Mouse (Mus musculus) intestine, embryonic 16.5 days (tissue): Measurements from ENCODE around the gene Meltf. TPM values are rescaled to one million over a fixed set of nuclear protein-coding genes. Genes with fewer than 3 reads are reported as not detected.

Experiments
- ATAC-seq: fragments of 200-750 bp; cut with Nextera tagmentation; 2 replicates; pipeline ENCODE4 v1.8.0; 2017; ENCODE audit warnings: moderate TSS enrichment, moderate library complexity
- H3K27ac ChIP-seq: fragments of 300-500 bp; sonication (generic); 2 replicates; pipeline ENCODE4 v1.5.1; 2014; ENCODE audit warnings: mild to moderate bottlenecking, low read length
- H3K27me3 ChIP-seq: fragments of 300-500 bp; sonication (generic); replicated peaks from 2 replicates; pipeline ENCODE4 v1.6.1; 2014; ENCODE audit warnings: low read length, control low read depth, mixed read lengths; ENCODE audit not compliant: control insufficient read depth, insufficient read depth
- H3K36me3 ChIP-seq: fragments of 300-500 bp; sonication (generic); 2 replicates; pipeline ENCODE4 v1.6.1; 2014; ENCODE audit warnings: low read length, control low read depth; ENCODE audit not compliant: control insufficient read depth, insufficient read depth
- H3K4me1 ChIP-seq: fragments of 300-500 bp; sonication (generic); 2 replicates; pipeline ENCODE4 v1.6.1; 2014; ENCODE audit warnings: low read length, control low read depth, mixed read lengths; ENCODE audit not compliant: control insufficient read depth, insufficient read depth
- H3K4me2 ChIP-seq: fragments of 300-500 bp; sonication (generic); 2 replicates; pipeline ENCODE4 v1.6.1; 2014; ENCODE audit warnings: low read depth, low read length, control low read depth
- H3K4me3 ChIP-seq: fragments of 300-500 bp; sonication (generic); 2 replicates; pipeline ENCODE4 v1.5.1; 2014; ENCODE audit warnings: mild to moderate bottlenecking, low read length
- H3K9ac ChIP-seq: fragments of 300-500 bp; sonication (generic); 2 replicates; pipeline ENCODE4 v1.6.1; 2014; ENCODE audit warnings: low read depth, low read length
- H3K9me3 ChIP-seq: fragments of 300-500 bp; sonication (generic); 2 replicates; pipeline ENCODE4 v1.6.1; 2016; ENCODE audit warnings: low read length, control low read depth; ENCODE audit not compliant: control insufficient read depth
- WGBS: fragments of 180-500 bp; shearing (Covaris S2); extraction: QIAGEN DNeasy Blood & Tissue Kit; methylation state at CpG from one replicate; pipeline ENCODE4 v1.1.7; 2014; 5-methylcytosine and 5-hydroxymethylcytosine counted together
- polyA plus RNA-seq: library from polyadenylated mRNA; unstranded; fragments of >200 nt; fragmentation: Nextera tagmentation; extraction: Ambion mirVana; gene quantifications from 2 replicates; pipeline ENCODE4 v1.2.1, GENCODE M21; 2015

Gene Meltf
- polyA plus RNA-seq, 1 experiment from 2014 or later, result 106 TPM

DNA sequence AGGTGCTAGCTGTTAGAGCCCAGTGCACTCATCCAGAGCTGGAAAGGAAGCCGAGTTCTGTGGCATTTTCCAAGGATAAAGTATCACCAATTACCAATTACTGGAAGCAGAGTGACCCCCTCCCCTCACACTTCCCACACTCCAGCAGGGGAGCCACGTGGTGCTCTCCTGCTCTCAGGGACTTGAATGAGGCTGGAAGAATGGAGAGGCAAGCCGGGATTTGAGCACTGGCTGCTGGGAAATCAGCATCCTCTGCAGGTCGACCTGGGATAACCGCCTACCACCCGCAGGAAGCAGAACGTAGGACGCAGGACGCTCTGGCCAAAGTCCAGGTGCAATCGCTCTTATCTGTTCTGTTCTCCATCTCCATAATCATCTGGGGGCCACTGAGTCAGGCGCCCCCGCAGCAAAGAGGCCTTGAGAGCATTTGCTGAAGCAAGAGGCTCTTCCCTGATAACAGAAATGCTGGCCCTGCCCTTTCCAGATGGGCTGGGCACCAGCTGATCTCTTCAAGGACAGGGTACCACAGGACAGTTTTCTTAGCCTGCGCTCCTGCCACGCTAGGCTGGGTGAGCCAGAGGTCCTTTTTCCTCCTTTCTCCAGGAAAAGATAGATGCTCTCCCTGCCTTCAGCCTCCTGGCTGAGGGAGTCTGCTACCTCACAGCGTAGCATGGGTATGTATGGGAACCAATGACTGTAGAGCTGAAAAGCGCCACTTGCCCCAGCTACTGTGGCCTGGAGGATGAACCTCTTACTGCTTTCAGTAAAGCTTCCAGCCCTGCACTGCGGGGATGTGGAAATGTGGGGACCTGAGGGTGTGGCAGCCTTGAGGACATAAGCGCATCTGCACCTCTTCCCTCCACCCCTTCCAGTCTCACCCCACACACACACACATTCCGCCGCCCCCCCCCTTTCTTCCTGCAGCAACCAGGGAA, 27.5 kb downstream of the Meltf start:
- H3K4me1 ChIP-seq, result peaks cover 16% of the 10 kb centered on the region
- peak overlapping the region; percentile 76 for H3K27ac ChIP-seq
- peak overlapping the region; percentile 35 for H3K4me3 ChIP-seq
- no peaks in the 10 kb centered on the region for H3K36me3 ChIP-seq
- peak; percentile 80 for ATAC-seq
- H3K27me3 ChIP-seq, result no peaks in the 10 kb centered on the region
- WGBS, result 25% methylated on average over 20 of the region's 20 CpGs
- H3K4me2 ChIP-seq, result peak overlapping the region; percentile 71
- H3K9me3 ChIP-seq, result no peaks in the 10 kb centered on the region
- peak overlapping the region; percentile 39 for H3K9ac ChIP-seq

DNA sequence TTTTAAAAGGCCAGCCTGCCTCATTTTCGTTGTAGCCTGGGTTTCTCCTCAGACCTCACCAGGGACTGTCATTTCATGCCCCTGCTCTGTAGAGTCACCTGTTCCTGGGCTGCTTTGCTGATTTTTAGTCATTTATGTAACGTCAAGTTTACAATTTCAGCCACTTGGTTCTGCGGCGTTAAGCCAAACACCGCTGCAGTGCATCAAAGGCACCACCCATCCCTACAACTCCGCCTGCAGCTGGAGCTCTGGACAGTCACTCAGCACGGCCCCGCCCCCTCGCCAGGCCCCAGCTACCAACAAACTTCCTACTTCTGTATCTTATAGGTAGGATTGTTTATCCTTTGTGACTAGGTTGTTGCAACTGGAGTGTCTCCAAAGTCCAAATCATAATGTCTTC, 28.3 kb downstream of the Meltf start:
- WGBS, result 5% methylated on average over 9 of the region's 9 CpGs
- peak; percentile 52; the same call in 1 of the 2 replicates for ATAC-seq
- peak overlapping the region; percentile 35 for H3K4me3 ChIP-seq

DNA sequence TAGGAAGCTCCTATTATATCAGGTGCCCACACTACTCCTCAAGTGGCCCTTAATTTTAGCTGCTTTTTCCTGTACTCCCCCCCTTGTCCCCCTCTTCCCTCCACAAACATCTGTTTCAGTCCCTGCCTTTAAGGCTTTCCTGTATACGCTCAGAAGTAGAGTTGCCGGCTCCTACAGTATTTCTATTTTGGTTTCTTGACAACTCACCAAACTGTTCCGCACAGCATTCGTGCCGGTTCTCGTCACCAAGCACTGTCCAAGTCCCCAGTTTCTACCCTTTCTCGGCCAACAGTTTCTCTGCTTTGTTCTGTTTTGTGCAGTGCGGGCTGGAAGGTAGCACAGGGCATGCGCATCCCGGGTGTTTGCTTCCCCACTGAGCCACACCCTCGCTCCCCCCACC, 30.3 kb downstream of the Meltf start:
- no peak for ATAC-seq
- Histone ChIP-seq H3K4me2 (no peak overlapping the region), H3K4me3 (no peak overlapping the region), H3K9ac (no peak overlapping the region), H3K36me3 (no peaks in the 10 kb centered on the region), H3K4me1 (peaks cover 16% of the 10 kb centered on the region), H3K27ac (no peak overlapping the region), H3K9me3 (no peaks in the 10 kb centered on the region), H3K27me3 (no peaks in the 10 kb centered on the region)
- WGBS, result 65% methylated on average over 11 of the region's 11 CpGs

More for the DNA sequence above, 28.3 kb downstream of the Meltf start:
- Histone ChIP-seq H3K27me3 (no peaks in the 10 kb centered on the region), H3K9ac (peak overlapping the region; percentile 39), H3K4me2 (peak overlapping the region; percentile 71), H3K4me1 (peaks cover 16% of the 10 kb centered on the region), H3K36me3 (no peaks in the 10 kb centered on the region), H3K27ac (peak overlapping the region; percentile 76), H3K9me3 (no peaks in the 10 kb centered on the region)

DNA sequence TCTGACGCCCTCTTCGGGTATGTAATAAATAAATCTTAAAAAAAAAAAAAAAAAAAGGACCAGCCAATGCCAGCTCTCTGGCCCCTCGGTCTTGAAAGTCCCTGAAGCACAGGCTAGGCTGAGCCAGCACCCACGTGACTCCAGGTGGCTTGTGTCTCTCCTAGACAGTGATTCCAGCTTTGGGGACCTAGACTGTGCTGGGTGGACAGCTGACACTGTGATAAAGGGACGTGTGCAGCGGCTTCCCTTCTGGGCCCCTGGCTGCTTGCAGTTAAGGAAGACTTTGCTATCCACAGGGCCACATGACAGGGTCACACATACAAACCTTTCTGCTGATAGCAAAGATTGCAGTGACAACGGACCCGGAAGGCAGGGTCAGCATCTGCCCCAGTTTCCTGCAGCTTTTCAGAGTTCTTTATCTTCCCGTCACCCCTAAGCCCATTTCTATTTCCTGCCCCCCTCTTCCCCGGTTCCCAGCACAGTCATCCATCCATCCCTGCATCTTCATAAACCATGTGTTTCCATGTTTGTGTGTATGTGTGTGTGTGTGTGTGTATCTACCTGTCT, 31.8 kb downstream of the Meltf start:
- H3K4me1 ChIP-seq, result peaks cover 16% of the 10 kb centered on the region
- ATAC-seq, result peak; percentile 76
- H3K9ac ChIP-seq, result no peak overlapping the region
- no peak overlapping the region for H3K4me3 ChIP-seq
- no peaks in the 10 kb centered on the region for H3K27me3 ChIP-seq
- H3K27ac ChIP-seq, result no peak overlapping the region
- H3K36me3 ChIP-seq, result no peaks in the 10 kb centered on the region
- no peak overlapping the region for H3K4me2 ChIP-seq
- WGBS, result 52% methylated on average over 10 of the region's 10 CpGs
- no peaks in the 10 kb centered on the region for H3K9me3 ChIP-seq

DNA sequence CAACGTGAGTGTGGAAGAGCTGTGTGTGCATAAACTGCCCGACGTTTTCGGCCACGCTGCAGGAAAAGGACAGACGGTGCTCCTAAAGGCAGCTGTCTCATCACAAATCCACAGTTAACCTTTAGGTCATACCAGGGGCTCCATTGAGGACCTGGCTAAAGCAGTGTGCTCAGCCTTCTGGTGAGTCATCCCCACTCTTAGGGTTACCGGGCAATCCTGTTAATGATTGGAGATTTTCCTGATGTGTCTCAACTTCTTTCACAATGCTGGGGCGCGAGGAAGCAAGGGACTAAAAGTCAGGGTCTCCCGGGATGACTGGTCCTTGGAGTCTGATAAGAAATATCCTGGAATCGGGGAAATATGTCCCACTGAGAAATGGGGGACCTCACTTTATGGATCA, 39.2 kb downstream of the Meltf start:
- Histone ChIP-seq H3K4me3 (peak overlapping the region; percentile 23), H3K9me3 (no peaks in the 10 kb centered on the region), H3K4me2 (peak overlapping the region; percentile 66), H3K27me3 (no peaks in the 10 kb centered on the region), H3K9ac (peak overlapping the region; percentile 62), H3K36me3 (no peaks in the 10 kb centered on the region), H3K27ac (peak overlapping the region; percentile 77), H3K4me1 (peaks cover 4% of the 10 kb centered on the region)
- ATAC-seq, result peak; percentile 93
- WGBS, result 57% methylated on average over 11 of the region's 11 CpGs

DNA sequence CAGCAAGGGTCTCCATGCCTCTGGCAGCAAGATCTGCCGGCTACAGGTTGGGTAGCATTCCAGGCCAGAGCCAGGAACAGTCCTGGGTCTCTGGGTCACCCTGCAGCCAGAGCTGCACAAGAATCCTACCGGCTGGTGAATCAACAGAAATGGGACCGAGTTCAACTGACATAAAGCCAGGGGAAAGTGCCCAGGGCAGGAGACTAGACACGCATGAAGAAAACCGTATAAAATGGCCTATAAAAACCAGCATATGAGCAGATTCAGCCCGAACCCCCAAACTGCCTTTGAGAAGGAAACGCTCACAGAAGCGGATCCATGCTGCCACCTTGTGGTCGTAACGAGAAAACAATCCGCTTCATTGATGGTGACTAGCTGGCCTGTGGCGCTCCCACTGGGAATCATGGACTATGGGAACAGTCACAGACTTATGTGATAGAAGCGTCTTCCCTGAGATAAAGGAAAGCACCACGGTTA, 39.7 kb downstream of the Meltf start:
- no peaks in the 10 kb centered on the region for H3K36me3 ChIP-seq
- H3K9ac ChIP-seq, result peak overlapping the region; percentile 62
- peak overlapping the region; percentile 77 for H3K27ac ChIP-seq
- 3% methylated on average over 14 of the region's 14 CpGs for WGBS
- H3K4me3 ChIP-seq, result peak overlapping the region; percentile 23
- no peaks in the 10 kb centered on the region for H3K27me3 ChIP-seq
- ATAC-seq, result peak; percentile 73
- peak overlapping the region; percentile 66 for H3K4me2 ChIP-seq
- no peaks in the 10 kb centered on the region for H3K9me3 ChIP-seq
- peaks cover 4% of the 10 kb centered on the region for H3K4me1 ChIP-seq

DNA sequence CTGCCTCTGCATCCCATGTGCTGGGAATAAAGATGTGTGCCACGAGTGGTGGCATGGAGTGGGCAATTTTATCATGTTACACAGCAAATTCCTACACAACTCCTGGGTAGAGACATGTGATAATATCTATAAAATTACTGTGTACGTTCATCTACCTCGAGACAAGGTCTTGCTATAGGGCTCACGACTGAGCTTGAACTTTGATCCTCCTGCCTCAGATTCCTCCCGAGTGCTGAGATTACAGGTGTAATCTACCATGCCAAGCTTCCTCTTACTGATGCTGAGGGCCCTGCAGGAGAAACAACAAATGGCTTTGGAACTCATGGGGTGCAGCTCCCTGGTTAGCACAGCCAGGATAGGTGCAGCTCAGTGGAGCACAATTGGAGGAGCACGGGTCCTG, 45.8 kb downstream of the Meltf start:
- H3K36me3 ChIP-seq, result no peaks in the 10 kb centered on the region
- no peak overlapping the region for H3K4me3 ChIP-seq
- H3K9me3 ChIP-seq, result no peaks in the 10 kb centered on the region
- ATAC-seq, result 0 out of 2 replicates have a peak, but pooled peaks have one; percentile 50
- H3K4me2 ChIP-seq, result no peak overlapping the region
- no peaks in the 10 kb centered on the region for H3K4me1 ChIP-seq
- WGBS, result 70% methylated on average over 6 of the region's 6 CpGs
- no peaks in the 10 kb centered on the region for H3K27me3 ChIP-seq
- H3K27ac ChIP-seq, result no peak overlapping the region
- H3K9ac ChIP-seq, result no peak overlapping the region

DNA sequence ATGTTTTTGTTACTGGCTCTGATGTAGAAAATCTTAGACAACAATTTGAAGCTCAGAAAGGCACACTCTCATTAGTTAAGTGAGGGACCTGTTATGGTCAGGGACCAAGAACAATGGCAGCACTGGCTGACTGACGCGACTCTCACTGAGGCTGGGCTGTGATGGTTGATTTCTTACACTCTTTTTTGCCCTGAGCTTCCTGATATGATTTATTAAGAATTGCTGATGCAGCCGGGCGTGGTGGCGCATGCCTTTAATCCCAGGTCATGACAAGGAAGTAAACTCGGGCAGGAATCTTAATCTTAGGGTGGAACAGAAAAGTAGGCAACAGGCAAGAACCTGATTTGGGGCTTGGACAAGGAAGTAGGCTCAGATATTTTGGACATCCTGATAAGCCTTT, 47.5 kb downstream of the Meltf start:
- Histone ChIP-seq H3K4me2 (no peak overlapping the region), H3K27me3 (no peaks in the 10 kb centered on the region), H3K27ac (no peak overlapping the region), H3K9me3 (no peaks in the 10 kb centered on the region), H3K36me3 (no peaks in the 10 kb centered on the region), H3K9ac (no peak overlapping the region), H3K4me3 (no peak overlapping the region), H3K4me1 (no peaks in the 10 kb centered on the region)
- 81% methylated on average over 6 of the region's 6 CpGs for WGBS
- ATAC-seq, result peak; percentile 34; the same call in 1 of the 2 replicates

DNA sequence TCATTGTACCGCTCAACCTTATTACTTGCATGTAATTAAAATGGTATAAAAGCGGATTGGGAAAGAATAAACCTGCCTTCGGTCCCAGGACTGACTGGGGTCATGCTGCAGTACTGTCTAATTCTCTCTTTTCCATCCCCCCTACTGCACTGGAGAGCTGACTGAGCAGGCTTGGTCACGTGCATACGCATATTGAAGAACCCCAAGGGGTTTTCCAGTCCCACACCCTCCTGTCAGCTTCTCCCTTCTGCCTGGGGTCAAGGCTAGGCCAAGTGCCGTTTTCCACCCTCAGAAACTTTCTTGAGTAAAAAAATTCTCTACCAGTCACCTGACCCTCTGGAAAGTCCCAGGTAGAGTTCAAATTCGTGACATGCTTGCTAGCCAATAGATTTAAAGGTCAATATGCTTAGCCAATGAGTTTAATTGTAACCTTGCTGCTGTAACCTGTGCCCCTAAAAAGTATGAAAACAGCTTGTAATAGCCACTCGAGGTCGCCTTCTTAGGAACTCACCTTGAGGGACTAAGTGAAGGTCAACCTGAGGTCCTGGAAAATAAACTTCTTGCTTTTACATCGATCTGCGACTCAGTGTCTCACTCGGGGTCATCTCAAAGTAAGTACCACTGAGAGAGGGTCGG, 48.1 kb downstream of the Meltf start:
- H3K4me3 ChIP-seq, result no peak overlapping the region
- no peak overlapping the region for H3K9ac ChIP-seq
- 81% methylated on average over 13 of the region's 13 CpGs for WGBS
- H3K27me3 ChIP-seq, result no peaks in the 10 kb centered on the region
- H3K9me3 ChIP-seq, result no peaks in the 10 kb centered on the region
- ATAC-seq, result no peak; the same call in 1 of the 2 replicates
- H3K36me3 ChIP-seq, result no peaks in the 10 kb centered on the region
- H3K27ac ChIP-seq, result no peak overlapping the region
- no peaks in the 10 kb centered on the region for H3K4me1 ChIP-seq
- H3K4me2 ChIP-seq, result no peak overlapping the region
